Mouse (Mus musculus): ENCODE measurements at regions not wholly inside any gene's neighbourhood (a gene's known extent, or its start where the extent isn't known, plus 50 kb on each side); places are given as distances from the start of the nearest gene placed in this dataset.
A peak's percentile ranks its signal among the peaks of the same experiment; 100 is the strongest.
"Not testable (repeated sequence)": the region's sequence is repeated elsewhere in the genome, so short reads cannot be mapped to it uniquely, and the experiment has no call there.

DNA sequence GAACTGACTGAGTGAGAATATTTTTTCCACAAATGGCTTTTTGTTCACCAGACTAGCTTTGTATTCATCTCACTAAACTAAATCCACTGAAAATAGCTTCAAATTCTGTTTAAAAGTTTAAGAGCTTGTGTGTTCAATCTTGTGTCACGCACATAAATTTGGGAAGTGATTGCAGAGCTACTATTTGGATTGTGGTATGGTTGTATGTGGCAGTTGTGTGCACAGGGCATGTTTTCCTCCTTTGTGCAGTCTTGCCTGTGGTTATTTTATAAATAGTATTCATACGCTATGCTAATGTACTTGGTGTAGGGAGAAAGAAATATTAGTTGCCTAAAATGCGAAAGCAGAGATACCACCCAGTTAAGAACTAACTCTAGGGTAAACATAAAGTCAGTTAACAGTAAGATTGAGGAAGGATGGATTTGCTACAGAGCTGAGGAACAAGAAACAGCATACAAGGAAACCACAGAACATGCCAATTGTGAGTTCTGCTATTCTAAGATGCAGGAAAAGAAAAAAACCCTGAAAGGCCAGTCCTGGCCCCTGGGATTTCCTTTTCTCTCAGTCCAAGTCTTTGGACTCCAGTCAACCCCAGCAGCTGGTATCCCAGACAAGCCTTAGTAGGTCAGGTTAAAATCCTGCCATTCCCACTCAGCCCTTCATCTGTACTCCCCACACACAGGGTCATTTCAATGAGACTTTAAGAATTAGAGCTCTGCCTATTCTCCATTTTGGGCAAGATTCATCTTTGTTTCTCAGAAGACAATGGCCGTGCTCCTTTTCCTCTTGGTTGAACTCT, 82.4 kb upstream of the Egfr start:
- TF ChIP-seq POLR2A (IDR thresholded peaks at IDR 0.05; ENCODE audit: borderline replicate concordance, extremely low read depth, insufficient read depth, insufficient read length, poor library complexity, severe bottlenecking) (no peak), CTCF (IDR thresholded peaks at IDR 0.05; ENCODE audit: borderline replicate concordance, extremely low read depth, insufficient read depth, insufficient read length) (no peak)
- DNase-seq (ENCODE audit: low read depth), result peak; percentile 23

GRCm38 (mm10) chr11:16670282-16670681, 81.7 kb upstream of the Egfr start:
- no peak for DNase-seq (ENCODE audit: low read depth)
- TF ChIP-seq POLR2A (IDR thresholded peaks at IDR 0.05; ENCODE audit: borderline replicate concordance, extremely low read depth, insufficient read depth, insufficient read length, poor library complexity, severe bottlenecking) (no peak), CTCF (IDR thresholded peaks at IDR 0.05; ENCODE audit: borderline replicate concordance, extremely low read depth, insufficient read depth, insufficient read length) (no peak)

GRCm38 (mm10) chr11:16675951-16676350, 76.1 kb upstream of the Egfr start:
- not testable (repeated sequence) for DNase-seq (ENCODE audit: low read depth)

- TF ChIP-seq POLR2A (IDR thresholded peaks at IDR 0.05; ENCODE audit: borderline replicate concordance, extremely low read depth, insufficient read depth, insufficient read length, poor library complexity, severe bottlenecking), result no peak
- TF ChIP-seq CTCF (IDR thresholded peaks at IDR 0.05; ENCODE audit: borderline replicate concordance, extremely low read depth, insufficient read depth, insufficient read length), result no peak
- no peak for DNase-seq (ENCODE audit: low read depth)
These were observed 68.5 kb upstream of the Egfr start for GRCm38 (mm10) chr11:16683538-16683937.

DNA sequence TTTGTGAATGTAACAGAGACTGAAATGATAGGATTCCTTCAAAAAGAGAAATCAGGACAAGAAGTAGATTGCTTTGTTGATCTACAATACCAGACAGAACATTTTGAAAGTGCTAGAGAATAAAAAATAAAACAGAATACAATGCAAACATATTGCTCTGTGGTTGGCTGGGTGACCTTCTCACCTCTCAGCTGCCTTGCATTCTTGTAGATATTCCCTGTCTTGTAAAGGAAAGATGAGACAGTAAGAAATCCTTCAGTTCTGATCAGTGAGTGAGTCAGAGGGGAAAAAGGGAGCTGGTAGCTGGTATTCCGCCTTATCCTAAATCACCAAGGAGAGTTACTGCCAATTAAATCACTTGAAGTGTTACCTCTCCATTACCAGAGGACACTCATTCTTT, 56.4 kb upstream of the Egfr start:
- peak; percentile 3 for DNase-seq (ENCODE audit: low read depth)
- TF ChIP-seq CTCF (IDR thresholded peaks at IDR 0.05; ENCODE audit: borderline replicate concordance, extremely low read depth, insufficient read depth, insufficient read length) (no peak), POLR2A (IDR thresholded peaks at IDR 0.05; ENCODE audit: borderline replicate concordance, extremely low read depth, insufficient read depth, insufficient read length, poor library complexity, severe bottlenecking) (no peak)

- TF ChIP-seq POLR2A (IDR thresholded peaks at IDR 0.05; ENCODE audit: borderline replicate concordance, extremely low read depth, insufficient read depth, insufficient read length, poor library complexity, severe bottlenecking) (no peak), CTCF (IDR thresholded peaks at IDR 0.05; ENCODE audit: borderline replicate concordance, extremely low read depth, insufficient read depth, insufficient read length) (no peak)
- no peak for DNase-seq (ENCODE audit: low read depth)
These were observed 55.2 kb upstream of the Egfr start for GRCm38 (mm10) chr11:16696787-16697186.

DNA sequence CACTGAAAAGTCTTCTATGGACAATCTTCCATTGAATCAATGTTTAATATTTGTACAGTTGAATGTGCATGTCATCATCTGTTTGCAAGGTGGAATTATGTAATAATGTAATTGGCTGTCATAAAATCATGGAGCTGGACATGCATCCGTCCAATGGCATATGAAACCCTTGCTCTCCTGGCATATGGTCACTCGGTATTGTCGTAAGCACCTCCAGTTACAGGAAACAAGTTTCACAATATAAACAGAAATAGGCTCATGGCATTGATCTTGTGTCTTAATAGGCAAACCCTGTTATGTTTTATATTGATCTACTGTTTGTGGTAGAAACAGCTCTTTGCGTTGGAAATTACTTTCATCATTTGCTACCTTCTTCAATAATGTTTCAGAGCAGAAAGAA, 50.2 kb upstream of the Egfr start:
- TF ChIP-seq POLR2A (IDR thresholded peaks at IDR 0.05; ENCODE audit: borderline replicate concordance, extremely low read depth, insufficient read depth, insufficient read length, poor library complexity, severe bottlenecking) (no peak), CTCF (IDR thresholded peaks at IDR 0.05; ENCODE audit: borderline replicate concordance, extremely low read depth, insufficient read depth, insufficient read length) (no peak)

More for the DNA sequence above, 50.2 kb upstream of the Egfr start:
- no peak for DNase-seq (ENCODE audit: low read depth)

Measured in brain, embryonic 14.5 days (tissue).